Mouse (Mus musculus): Measurements from ENCODE around the gene Mapk8ip1. TPM values are rescaled to one million over a fixed set of nuclear protein-coding genes. Genes with fewer than 3 reads are reported as not detected.
"Not testable (repeated sequence)": the region's sequence is repeated elsewhere in the genome, so short reads cannot be mapped to it uniquely, and the experiment has no call there.

Mapk8ip1 gene
- polyA plus RNA-seq, 1 experiment from 2014 or later: 111 TPM

DNA sequence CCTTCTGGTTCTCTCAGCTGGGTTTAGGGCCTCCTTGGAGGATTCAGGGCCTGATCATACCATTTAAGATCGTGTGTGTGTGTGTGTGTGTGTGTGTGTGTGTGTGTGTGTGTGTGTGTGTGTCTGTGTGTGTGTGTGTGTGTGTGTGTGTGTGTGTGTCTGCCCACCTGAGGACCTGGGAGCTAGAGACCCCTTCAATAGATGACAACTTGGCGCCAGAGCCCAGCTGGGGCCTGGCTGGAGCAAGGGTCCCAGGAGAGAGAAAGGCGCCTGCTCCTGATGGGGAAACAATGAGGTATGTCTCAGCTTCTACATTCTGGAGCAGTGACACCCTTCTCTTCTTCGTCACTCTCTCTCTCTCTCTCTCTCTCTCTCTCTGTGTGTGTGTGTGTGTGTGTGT is 1.2 kb downstream of the Mapk8ip1 start:
- H3K27ac ChIP-seq, H3K9me3 ChIP-seq, H3K27me3 ChIP-seq, ATAC-seq: not testable (repeated sequence)
- WGBS: 32% methylated on average over 2 of the region's 4 CpGs
- Histone ChIP-seq H3K9ac (replicated peaks) (peak overlapping the region; percentile 93; the same call in 1 of the 2 replicates), H3K4me2 (replicated peaks) (peak overlapping the region; percentile 77), H3K4me3 (replicated peaks) (peak overlapping the region; percentile 66), H3K4me1 (replicated peaks) (peaks cover 52% of the 10 kb centered on the region), H3K36me3 (peaks cover 18% of the 10 kb centered on the region)

DNA sequence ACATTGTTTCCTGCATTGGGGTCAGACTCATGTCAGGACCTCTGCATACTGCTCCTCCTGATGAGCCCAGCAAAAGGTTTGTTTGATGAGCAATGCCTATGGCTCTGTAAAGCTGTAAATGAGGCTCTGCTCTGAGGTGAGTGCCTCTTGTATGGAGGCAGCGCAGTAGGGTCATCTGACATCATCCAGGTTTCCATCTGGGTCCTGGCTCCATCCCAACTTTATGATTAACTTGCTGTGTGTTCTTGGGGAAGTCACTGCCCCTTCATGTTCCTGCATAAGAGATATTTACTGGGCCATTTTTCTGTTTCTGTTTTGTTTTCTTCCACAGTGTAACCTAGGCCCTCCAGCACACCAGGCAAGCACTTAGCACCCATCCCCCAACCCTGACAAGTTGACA is 3.6 kb downstream of the Mapk8ip1 start:
- peaks cover 62% of the 10 kb centered on the region for H3K4me1 ChIP-seq (replicated peaks)
- WGBS: 92% methylated on average over 1 of the region's 1 CpGs
- H3K9me3 ChIP-seq: no peaks in the 10 kb centered on the region
- ATAC-seq: no peak
- no peak overlapping the region; the same call in 1 of the 2 replicates for H3K9ac ChIP-seq (replicated peaks)
- H3K4me3 ChIP-seq (replicated peaks): no peak overlapping the region
- H3K36me3 ChIP-seq: no peaks in the 10 kb centered on the region
- H3K27me3 ChIP-seq: no peaks in the 10 kb centered on the region
- peak overlapping the region; percentile 31; the same call in 1 of the 2 replicates for H3K4me2 ChIP-seq (replicated peaks)
- H3K27ac ChIP-seq: no peak overlapping the region

DNA sequence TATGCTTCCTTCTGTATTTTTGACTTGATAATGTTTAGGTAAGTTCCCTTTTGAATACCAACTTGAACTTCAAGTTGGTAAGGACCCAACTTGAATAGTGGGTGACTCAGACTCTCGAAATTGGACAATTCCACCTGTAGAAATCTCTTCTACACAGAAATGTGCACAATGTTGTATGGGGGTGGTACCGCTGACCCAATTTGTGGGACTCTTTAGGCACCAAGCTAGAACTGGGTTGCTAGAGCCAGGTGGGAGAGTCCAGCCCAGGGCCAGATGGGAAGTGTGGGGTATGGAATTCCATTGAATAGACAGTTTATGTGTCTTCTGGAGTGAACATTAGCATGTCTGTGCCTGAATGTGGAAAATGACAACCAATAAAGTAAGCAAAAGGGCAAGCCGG is 5.5 kb downstream of the Mapk8ip1 start:
- Histone ChIP-seq H3K4me1 (replicated peaks) (peaks cover 72% of the 10 kb centered on the region), H3K4me3 (replicated peaks) (no peak overlapping the region)
- WGBS: 93% methylated on average over 3 of the region's 3 CpGs

DNA sequence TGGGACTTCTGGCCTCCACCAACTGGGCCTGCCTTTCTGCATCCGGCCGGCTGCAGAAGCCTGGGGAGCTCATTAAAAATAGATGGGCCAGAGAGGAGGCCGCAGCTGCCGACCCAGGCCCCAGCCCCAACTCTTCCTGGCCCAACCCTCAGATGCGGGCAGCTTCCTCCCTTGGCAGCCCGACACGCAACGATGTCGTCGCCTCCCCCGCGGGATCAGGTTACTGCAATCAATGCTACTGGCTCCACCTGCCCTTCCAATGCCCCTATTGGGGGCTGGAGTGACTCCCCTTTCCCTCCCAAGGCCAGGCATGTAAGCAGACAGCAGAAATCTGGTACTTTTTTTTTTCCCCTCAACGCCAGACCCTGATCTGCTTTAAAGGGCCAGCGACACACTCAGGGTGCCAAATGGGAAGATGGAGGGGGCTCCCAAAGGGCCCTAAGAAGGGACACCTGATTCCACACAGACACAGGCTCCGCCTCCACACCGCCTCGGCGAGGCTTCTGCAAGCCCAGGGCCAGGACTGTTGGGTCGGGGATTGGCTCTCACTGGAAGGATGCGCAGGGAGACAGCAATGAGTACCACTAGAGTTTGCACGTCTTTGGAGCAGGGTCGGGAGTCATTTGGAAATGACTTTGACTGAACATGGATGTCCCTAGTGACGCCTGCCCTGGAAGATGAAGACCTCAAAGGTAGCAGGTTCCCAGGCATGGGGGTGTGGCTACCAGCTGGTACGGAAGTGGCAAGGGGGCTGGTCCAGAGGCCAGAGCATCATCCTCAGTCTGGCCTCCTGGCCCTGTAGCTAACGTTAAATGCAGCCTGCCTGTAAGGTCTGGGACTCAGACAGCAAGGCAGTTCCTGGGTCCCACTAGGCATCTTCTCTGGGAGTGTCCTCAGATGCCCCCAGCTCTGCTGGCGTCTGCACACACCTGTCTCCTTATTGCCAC is 8.5 kb downstream of the Mapk8ip1 start:
- ATAC-seq: 0 out of 2 replicates have a peak, but pooled peaks have one; percentile 4
- Histone ChIP-seq H3K27me3 (no peaks in the 10 kb centered on the region), H3K9ac (replicated peaks) (peak overlapping the region; percentile 73), H3K27ac (peak overlapping the region; percentile 95), H3K4me2 (replicated peaks) (peak overlapping the region; percentile 79), H3K9me3 (no peaks in the 10 kb centered on the region), H3K4me3 (replicated peaks) (peak overlapping the region; percentile 41), H3K4me1 (replicated peaks) (peaks cover 66% of the 10 kb centered on the region), H3K36me3 (peaks cover 2% of the 10 kb centered on the region)
- WGBS: 5% methylated on average over 26 of the region's 26 CpGs

More for the DNA sequence above, 5.5 kb downstream of the Mapk8ip1 start:
- no peak overlapping the region for H3K9ac ChIP-seq (replicated peaks)
- no peak overlapping the region for H3K4me2 ChIP-seq (replicated peaks)
- no peaks in the 10 kb centered on the region for H3K9me3 ChIP-seq
- no peaks in the 10 kb centered on the region for H3K27me3 ChIP-seq
- no peaks in the 10 kb centered on the region for H3K36me3 ChIP-seq
- ATAC-seq: no peak
- no peak overlapping the region for H3K27ac ChIP-seq

DNA sequence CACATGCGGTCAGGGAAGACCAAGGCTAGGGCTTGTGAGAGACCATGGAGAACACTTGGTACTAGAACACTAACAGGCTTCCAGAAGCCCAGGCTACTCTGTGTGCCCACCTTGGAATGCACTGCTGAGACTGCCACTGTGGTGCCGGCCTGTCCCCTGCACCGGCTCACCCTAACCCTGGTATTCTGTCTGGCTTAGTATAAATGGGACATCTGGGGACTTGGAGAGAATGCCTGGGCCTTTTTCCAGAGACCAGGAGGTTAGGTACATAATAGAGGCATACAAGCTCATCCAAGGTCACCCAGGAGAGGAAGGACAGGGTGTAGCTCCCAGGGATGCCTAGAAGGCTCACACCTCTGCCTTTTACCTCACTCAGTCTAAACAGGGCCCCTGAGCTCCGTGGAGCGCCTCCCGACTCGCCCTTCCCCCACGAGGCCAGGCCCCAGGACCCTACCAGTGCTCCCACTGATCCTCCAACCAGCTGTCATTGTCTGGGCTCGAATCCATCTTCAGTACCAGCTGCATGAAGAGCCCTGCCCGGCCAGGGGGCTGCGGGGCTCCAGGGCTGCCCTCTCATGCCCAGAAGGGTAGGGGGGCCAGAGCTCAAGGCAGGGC is 9.3 kb downstream of the Mapk8ip1 start:
- Histone ChIP-seq H3K36me3 (peaks cover 10% of the 10 kb centered on the region), H3K27me3 (no peaks in the 10 kb centered on the region), H3K4me1 (replicated peaks) (peaks cover 65% of the 10 kb centered on the region), H3K4me2 (replicated peaks) (peak overlapping the region; percentile 79), H3K4me3 (replicated peaks) (peak overlapping the region; percentile 41), H3K27ac (peak overlapping the region; percentile 95), H3K9ac (replicated peaks) (peak overlapping the region; percentile 73), H3K9me3 (no peaks in the 10 kb centered on the region)
- 0 out of 2 replicates have a peak, but pooled peaks have one; percentile 4 for ATAC-seq
- WGBS: 22% methylated on average over 11 of the region's 11 CpGs

DNA sequence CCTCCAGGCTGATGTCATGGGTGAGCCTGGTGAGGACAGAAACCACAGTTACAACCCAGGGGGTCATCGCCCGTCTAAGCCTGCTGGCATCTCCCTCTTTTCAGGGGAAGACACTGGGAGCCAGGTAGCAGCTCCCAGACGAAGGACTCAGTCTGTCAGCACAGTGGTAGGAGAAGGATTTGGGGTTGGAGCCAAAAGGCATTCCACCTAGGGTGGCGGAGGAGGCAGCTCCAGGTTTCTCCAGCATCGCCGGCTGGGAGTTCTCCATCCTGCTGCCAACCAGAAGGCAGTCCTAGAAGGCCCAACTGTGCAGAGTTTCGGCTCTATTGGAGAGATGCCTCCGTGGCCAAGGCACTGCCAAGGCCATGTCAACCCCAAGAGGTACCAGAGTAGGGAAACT is 9.9 kb downstream of the Mapk8ip1 start:
- Histone ChIP-seq H3K4me1 (replicated peaks) (peaks cover 65% of the 10 kb centered on the region), H3K27ac (peak overlapping the region; percentile 95), H3K27me3 (no peaks in the 10 kb centered on the region), H3K4me2 (replicated peaks) (peak overlapping the region; percentile 79), H3K4me3 (replicated peaks) (peak overlapping the region; percentile 41; the same call in 1 of the 2 replicates), H3K9ac (replicated peaks) (peak overlapping the region; percentile 73; the same call in 1 of the 2 replicates), H3K36me3 (peaks cover 16% of the 10 kb centered on the region), H3K9me3 (no peaks in the 10 kb centered on the region)
- no peak for ATAC-seq
- 88% methylated on average over 8 of the region's 8 CpGs for WGBS

DNA sequence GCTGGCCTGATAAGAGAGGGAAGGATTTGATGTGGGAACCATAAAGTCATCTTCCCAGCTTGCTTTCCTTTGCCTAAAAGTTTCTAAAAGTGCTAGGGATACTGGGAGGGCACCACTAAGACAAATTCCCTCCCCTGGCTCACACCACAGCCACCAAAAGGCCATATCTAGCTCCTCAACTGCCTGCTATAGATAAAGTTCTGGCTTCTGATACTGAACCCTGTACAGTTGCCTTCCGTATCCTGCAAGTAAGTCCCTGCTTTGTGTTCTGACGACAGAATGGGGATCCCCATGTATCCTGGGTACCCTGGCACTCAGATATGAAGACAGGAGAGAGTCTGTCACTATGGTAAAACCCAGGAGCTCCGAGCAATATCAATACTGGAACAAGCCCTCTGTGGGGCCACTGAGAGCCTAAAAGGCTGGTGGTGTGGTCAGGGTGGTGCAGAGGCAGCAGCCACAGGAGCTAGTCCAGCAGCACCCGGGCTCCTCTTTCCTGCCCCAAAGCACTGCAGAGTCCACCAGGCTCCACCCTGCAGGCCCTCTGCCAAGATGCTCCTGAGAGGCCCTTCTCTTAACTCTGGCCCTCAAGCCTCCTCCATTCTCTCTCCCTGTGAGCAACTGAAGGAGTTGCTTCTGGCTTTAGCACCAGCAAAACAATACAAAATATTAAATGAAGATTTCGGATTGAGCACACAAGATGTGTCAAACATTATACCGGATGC is 10.7 kb downstream of the Mapk8ip1 start:
- peak overlapping the region; percentile 79 for H3K4me2 ChIP-seq (replicated peaks)
- peaks cover 24% of the 10 kb centered on the region for H3K36me3 ChIP-seq
- H3K9me3 ChIP-seq: no peaks in the 10 kb centered on the region
- H3K27me3 ChIP-seq: no peaks in the 10 kb centered on the region
- no peak for ATAC-seq
- peaks cover 71% of the 10 kb centered on the region for H3K4me1 ChIP-seq (replicated peaks)
- 73% methylated on average over 6 of the region's 6 CpGs for WGBS
- no peak overlapping the region for H3K9ac ChIP-seq (replicated peaks)
- no peak overlapping the region for H3K4me3 ChIP-seq (replicated peaks)
- H3K27ac ChIP-seq: peak overlapping the region; percentile 90

DNA sequence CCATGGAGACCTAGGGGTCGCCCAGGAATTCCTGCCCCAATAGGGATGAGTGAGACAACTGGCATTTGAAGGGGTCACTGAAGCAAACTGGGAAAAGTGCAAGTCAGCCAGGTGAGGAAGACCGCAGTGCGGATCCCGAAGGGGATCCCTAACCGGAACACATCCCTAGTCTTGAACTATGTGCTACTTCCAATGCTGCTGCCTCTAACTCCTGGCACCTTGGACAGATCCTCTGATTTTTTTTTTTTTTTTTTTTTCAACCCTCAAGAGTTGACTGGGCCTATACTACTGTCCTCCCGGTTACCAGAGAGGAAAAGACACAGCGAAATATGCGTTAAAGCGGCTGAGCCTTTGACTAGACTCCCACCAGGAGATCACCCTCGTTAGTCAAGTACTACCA is 11.4 kb downstream of the Mapk8ip1 start:
- peak overlapping the region; percentile 90 for H3K27ac ChIP-seq
- H3K36me3 ChIP-seq: peaks cover 31% of the 10 kb centered on the region
- ATAC-seq: no peak
- WGBS: 2% methylated on average over 10 of the region's 10 CpGs
- no peaks in the 10 kb centered on the region for H3K27me3 ChIP-seq
- H3K4me1 ChIP-seq (replicated peaks): peaks cover 71% of the 10 kb centered on the region
- H3K4me2 ChIP-seq (replicated peaks): peak overlapping the region; percentile 79
- H3K9me3 ChIP-seq: no peaks in the 10 kb centered on the region
- peak overlapping the region; percentile 85 for H3K4me3 ChIP-seq (replicated peaks)
- H3K9ac ChIP-seq (replicated peaks): peak overlapping the region; percentile 93; the same call in 1 of the 2 replicates

DNA sequence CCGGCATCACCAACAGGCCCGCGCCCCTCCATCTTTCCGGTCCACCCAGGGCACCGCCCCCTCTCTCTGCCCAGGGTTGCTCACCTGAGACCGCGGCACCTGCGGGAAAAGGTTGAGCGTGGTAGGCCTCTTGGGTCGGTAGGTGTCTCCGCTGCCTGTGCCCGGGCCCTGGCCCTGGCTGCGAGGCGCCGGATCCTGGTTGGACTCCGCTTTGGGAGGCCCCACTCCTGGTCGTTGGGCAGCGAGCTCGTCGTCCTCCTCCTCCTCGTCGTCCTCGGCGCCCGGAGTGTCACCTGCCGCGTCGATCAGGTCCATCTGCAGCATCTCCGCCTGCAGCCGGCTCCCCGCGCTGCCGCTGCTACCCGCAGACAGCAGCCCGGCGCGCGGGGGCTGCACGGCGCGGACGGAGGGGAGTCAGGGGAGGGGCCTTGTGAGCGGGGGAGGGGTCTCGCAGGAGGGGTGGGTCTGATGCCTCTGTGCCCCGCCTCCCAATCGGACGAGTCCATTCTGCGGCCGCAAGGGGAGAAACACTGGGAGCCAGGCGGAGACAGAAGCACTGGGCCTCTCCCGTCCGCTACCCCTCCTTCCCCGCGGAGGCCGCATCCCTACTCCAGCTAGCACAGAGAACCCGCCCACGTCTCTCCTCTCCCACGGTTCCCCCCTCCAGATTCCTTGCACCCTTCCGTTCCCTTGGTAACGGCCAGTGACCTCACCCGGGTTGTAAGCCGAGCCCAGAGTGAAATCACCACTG is 12.0 kb downstream of the Mapk8ip1 start:
- H3K9ac ChIP-seq (replicated peaks): peak overlapping the region; percentile 93
- H3K4me2 ChIP-seq (replicated peaks): peak overlapping the region; percentile 79
- H3K9me3 ChIP-seq: no peaks in the 10 kb centered on the region
- peak; percentile 95 for ATAC-seq
- H3K36me3 ChIP-seq: peaks cover 37% of the 10 kb centered on the region
- H3K4me1 ChIP-seq (replicated peaks): peaks cover 71% of the 10 kb centered on the region
- H3K4me3 ChIP-seq (replicated peaks): peak overlapping the region; percentile 85
- H3K27ac ChIP-seq: peak overlapping the region; percentile 90
- WGBS: under 1% methylated on average over 59 of the region's 62 CpGs
- H3K27me3 ChIP-seq: no peaks in the 10 kb centered on the region

DNA sequence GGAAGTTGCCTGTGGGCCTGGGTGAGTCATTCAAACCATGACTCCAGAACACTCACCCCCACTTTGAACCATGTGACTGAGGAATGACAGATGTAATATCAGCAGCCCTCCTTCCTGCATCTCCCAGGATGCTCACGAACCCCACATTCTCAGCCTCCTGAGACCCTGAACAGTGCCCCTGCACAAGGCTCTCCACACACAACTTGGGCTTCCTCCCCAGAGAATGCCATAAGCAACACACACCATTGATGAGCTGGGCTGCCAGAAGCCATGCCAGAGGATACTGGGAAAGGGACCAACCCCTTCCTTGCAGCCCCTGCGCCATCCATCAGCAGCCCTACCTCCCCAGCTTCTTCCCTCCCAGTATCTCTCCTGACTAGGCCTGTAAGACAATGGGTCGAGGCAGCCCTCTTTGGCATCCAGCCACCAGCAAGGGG is 13.0 kb downstream of the Mapk8ip1 start:
- Histone ChIP-seq H3K9ac (replicated peaks) (peak overlapping the region; percentile 93), H3K27me3 (no peaks in the 10 kb centered on the region), H3K9me3 (no peaks in the 10 kb centered on the region), H3K4me3 (replicated peaks) (peak overlapping the region; percentile 85), H3K4me2 (replicated peaks) (peak overlapping the region; percentile 79), H3K4me1 (replicated peaks) (peaks cover 66% of the 10 kb centered on the region), H3K36me3 (peaks cover 47% of the 10 kb centered on the region), H3K27ac (peak overlapping the region; percentile 90)
- no peak for ATAC-seq
- WGBS: 30% methylated on average over 3 of the region's 3 CpGs

DNA sequence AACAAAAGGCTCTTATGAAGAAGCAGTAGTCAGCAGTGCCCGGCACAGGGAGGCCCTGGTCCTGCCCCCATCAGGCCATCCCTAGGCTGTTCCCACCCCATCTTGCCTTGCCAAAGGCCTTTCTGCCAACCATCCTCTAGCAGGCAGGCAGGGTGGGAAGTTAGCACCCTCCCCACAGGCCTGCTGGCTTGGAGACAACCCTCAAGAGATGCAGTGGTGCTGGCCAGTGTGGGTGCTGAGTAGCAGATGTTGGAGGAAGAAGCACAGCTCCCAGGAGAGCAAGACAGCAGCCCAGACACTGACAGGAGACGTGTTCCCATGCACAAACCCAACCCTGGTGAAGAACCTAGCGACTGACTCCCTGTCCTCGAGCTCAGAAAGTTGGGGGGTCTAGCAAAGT is 13.4 kb downstream of the Mapk8ip1 start:
- WGBS: 69% methylated on average over 4 of the region's 4 CpGs
- Histone ChIP-seq H3K9me3 (no peaks in the 10 kb centered on the region), H3K4me3 (replicated peaks) (peak overlapping the region; percentile 85), H3K27me3 (no peaks in the 10 kb centered on the region), H3K4me1 (replicated peaks) (peaks cover 61% of the 10 kb centered on the region), H3K4me2 (replicated peaks) (peak overlapping the region; percentile 79), H3K27ac (no peak overlapping the region), H3K9ac (replicated peaks) (peak overlapping the region; percentile 93), H3K36me3 (peaks cover 51% of the 10 kb centered on the region)
- no peak for ATAC-seq
